Mouse (Mus musculus) testis, adult 2 months (tissue): ENCODE results near the gene Cnmd. TPM values are rescaled to one million over a fixed set of nuclear protein-coding genes. Genes with fewer than 3 reads are reported as not detected.
A peak's percentile ranks its signal among the peaks of the same experiment; 100 is the strongest.

Source experiments
- H3K27ac ChIP-seq: fragments of 200-500 bp; 2 replicates; pipeline ENCODE4 v1.5.1; 2012; ENCODE audit warnings: low read depth, low read length; ENCODE audit not compliant: control insufficient read depth, insufficient read depth
- H3K27me3 ChIP-seq: fragments of 200-500 bp; 2 replicates; pipeline ENCODE4 v1.6.1; 2012; ENCODE audit warnings: mild to moderate bottlenecking, low read length, moderate library complexity; ENCODE audit not compliant: control insufficient read depth, insufficient read depth
- H3K36me3 ChIP-seq: fragments of 200-500 bp; 2 replicates; pipeline ENCODE4 v1.6.1; 2012; ENCODE audit warnings: mild to moderate bottlenecking, low read length; ENCODE audit not compliant: control insufficient read depth, insufficient read depth
- H3K4me1 ChIP-seq: fragments of 200-500 bp; 2 replicates; pipeline ENCODE4 v1.6.1; 2012; ENCODE audit warnings: low read length; ENCODE audit not compliant: control insufficient read depth, insufficient read depth
- H3K4me3 ChIP-seq: fragments of 200-500 bp; 2 replicates; pipeline ENCODE4 v1.5.1; 2012; ENCODE audit warnings: low read depth, mild to moderate bottlenecking, low read length, moderate library complexity, mixed read lengths; ENCODE audit not compliant: control insufficient read depth
- CTCF ChIP-seq: fragments of 200-500 bp; IDR thresholded peaks from 2 replicates; pipeline ENCODE4 v1.5.1; 2012; ENCODE audit warnings: low read depth, mild to moderate bottlenecking, inconsistent platforms, low read length, moderate library complexity; ENCODE audit not compliant: control insufficient read depth, insufficient read depth, insufficient replicate concordance
- POLR2A ChIP-seq: fragments of 200-500 bp; IDR thresholded peaks from 2 replicates; pipeline ENCODE4 v1.6.1; 2012; ENCODE audit warnings: low read depth, mild to moderate bottlenecking, inconsistent platforms, low read length, moderate library complexity; ENCODE audit not compliant: control insufficient read depth
- polyA plus RNA-seq: library from polyadenylated mRNA; depleted of rRNA; stranded (reverse); fragments of >200 nt; gene quantifications from 2 replicates; pipeline ENCODE4 v1.2.3, GENCODE M21; 2012; rRNA removed

The Cnmd gene
- polyA plus RNA-seq: 1.7 and 2.6 TPM in 2 replicates

- Histone ChIP-seq H3K27me3 (no peaks in the 10 kb centered on the region), H3K4me1 (peaks cover 7% of the 10 kb centered on the region), H3K4me3 (peak within 1 kb of the TSS; percentile 4), H3K27ac (no peak within 1 kb of the TSS), H3K36me3 (no peaks in the 10 kb centered on the region)
- TF ChIP-seq POLR2A (no peak), CTCF (no peak)
These were observed at the start of gene Cnmd for GRCm38 (mm10) chr14:79662001-79662400. Cnmd (minus strand) TSS chr14:79662170.

DNA sequence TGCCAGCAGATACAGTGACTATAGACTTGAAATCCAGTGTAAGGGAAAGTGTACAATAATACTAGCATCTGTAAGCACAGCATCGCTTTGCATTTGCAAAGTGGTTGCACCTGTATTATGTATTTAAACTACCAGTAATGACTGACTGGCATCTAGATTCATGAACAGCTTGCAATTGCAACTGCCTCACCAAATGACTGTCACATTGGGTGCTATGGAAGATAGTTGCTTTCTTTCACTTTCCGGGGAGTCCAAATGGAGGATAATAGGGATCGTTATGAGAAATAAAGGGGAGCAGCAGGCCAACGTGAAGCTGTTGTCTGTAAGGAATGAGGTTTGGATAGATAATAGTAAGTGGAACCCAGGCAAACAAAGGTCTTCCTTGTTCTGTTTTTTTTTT, 49.3 kb upstream of the Cnmd start:
- TF ChIP-seq POLR2A (no peak), CTCF (no peak)
- Histone ChIP-seq H3K27ac (no peak overlapping the region), H3K36me3 (no peaks in the 10 kb centered on the region; the same call in 1 of the 2 replicates), H3K4me3 (no peak overlapping the region), H3K27me3 (no peaks in the 10 kb centered on the region), H3K4me1 (peaks cover 2% of the 10 kb centered on the region; the same call in 1 of the 2 replicates)

GRCm38 (mm10) chr14:79703523-79704172, 41.7 kb upstream of the Cnmd start:
- Histone ChIP-seq H3K36me3 (peaks cover 1% of the 10 kb centered on the region; the same call in 1 of the 2 replicates), H3K27me3 (no peaks in the 10 kb centered on the region), H3K27ac (peak overlapping the region; percentile 90), H3K4me1 (peaks cover 12% of the 10 kb centered on the region), H3K4me3 (peak overlapping the region; percentile 97)
- TF ChIP-seq POLR2A: peak; percentile 61; the same call in 1 of the 2 replicates
- TF ChIP-seq CTCF: no peak

GRCm38 (mm10) chr14:79701606-79702005, 39.6 kb upstream of the Cnmd start:
- Histone ChIP-seq H3K36me3 (peaks cover 1% of the 10 kb centered on the region; the same call in 1 of the 2 replicates), H3K4me3 (no peak overlapping the region), H3K27ac (no peak overlapping the region), H3K4me1 (peaks cover 12% of the 10 kb centered on the region), H3K27me3 (no peaks in the 10 kb centered on the region)
- TF ChIP-seq POLR2A (no peak), CTCF (no peak)

GRCm38 (mm10) chr14:79701054-79701453, 39.1 kb upstream of the Cnmd start:
- no peak for TF ChIP-seq CTCF
- no peak for TF ChIP-seq POLR2A
- H3K4me1 ChIP-seq: peaks cover 12% of the 10 kb centered on the region
- peaks cover 1% of the 10 kb centered on the region; the same call in 1 of the 2 replicates for H3K36me3 ChIP-seq
- no peak overlapping the region for H3K4me3 ChIP-seq
- no peaks in the 10 kb centered on the region for H3K27me3 ChIP-seq
- no peak overlapping the region for H3K27ac ChIP-seq

- Histone ChIP-seq H3K4me3 (no peak overlapping the region), H3K27me3 (no peaks in the 10 kb centered on the region), H3K4me1 (peaks cover 8% of the 10 kb centered on the region), H3K36me3 (peaks cover 1% of the 10 kb centered on the region; the same call in 1 of the 2 replicates), H3K27ac (no peak overlapping the region)
- no peak for TF ChIP-seq CTCF
- TF ChIP-seq POLR2A: no peak
These were observed 37.4 kb upstream of the Cnmd start for GRCm38 (mm10) chr14:79699381-79699780.

- no peaks in the 10 kb centered on the region for H3K36me3 ChIP-seq
- H3K27me3 ChIP-seq: no peaks in the 10 kb centered on the region
- no peak overlapping the region for H3K4me3 ChIP-seq
- no peak overlapping the region for H3K27ac ChIP-seq
- no peaks in the 10 kb centered on the region for H3K4me1 ChIP-seq
- TF ChIP-seq CTCF (no peak), POLR2A (no peak)
These were observed 28.3 kb upstream of the Cnmd start for GRCm38 (mm10) chr14:79690068-79690844.
